Mouse (Mus musculus): ENCODE results near the gene Anxa11. TPM values are rescaled to one million over a fixed set of nuclear protein-coding genes. Genes with fewer than 3 reads are reported as not detected.

The Anxa11 gene
- total and polyA plus RNA-seq, 3 experiments, result 7.6 to 40.5 TPM; not detected in 1

- H3K27me3 ChIP-seq (ENCODE audit: control insufficient read depth in 1 of 2, insufficient read depth in 2 of 2, low read length in 2 of 2), result no peaks in the 10 kb centered on the region
- peak overlapping the region; percentile 46 to 49 for H3K4me3 ChIP-seq (ENCODE audit: control insufficient read depth in 1 of 2, insufficient read depth in 1 of 2, low read depth in 2 of 2, low read length in 2 of 2)
- peak; percentile 81 for DNase-seq (ENCODE audit: low read depth, low spot score)
- peak overlapping the region; percentile 11 for H3K27ac ChIP-seq (ENCODE audit: control insufficient read depth, low read depth, low read length)
- H3K9me3 ChIP-seq (replicated peaks; ENCODE audit: insufficient read depth, low read length), result no peaks in the 10 kb centered on the region
- peaks cover 0 to 27% of the 10 kb centered on the region in 2 experiments; a peak in 2 of 4 replicates for H3K36me3 ChIP-seq (ENCODE audit: control insufficient read depth in 1 of 2, insufficient read depth in 2 of 2, low read length in 2 of 2)
- H3K4me1 ChIP-seq (ENCODE audit: control insufficient read depth in 1 of 2, insufficient read depth in 2 of 2, low read length in 2 of 2), result peaks cover 22 to 38% of the 10 kb centered on the region in 2 experiments
- H3K79me2 ChIP-seq (ENCODE audit: control insufficient read depth, insufficient read depth, low read length, poor library complexity), result no peaks in the 10 kb centered on the region
- peak; percentile 27; the same call in 1 of the 2 replicates for TF ChIP-seq USF1 (IDR thresholded peaks at IDR 0.05; ENCODE audit: low read depth, low read length)
- peak; percentile 51; the same call in 1 of the 2 replicates for TF ChIP-seq SIN3A (IDR thresholded peaks at IDR 0.05; ENCODE audit: low read length)
- TF ChIP-seq MAFK (IDR thresholded peaks at IDR 0.05; ENCODE audit: borderline replicate concordance, low read depth, low read length), result peak; percentile 69; the same call in 1 of the 2 replicates
- peak; percentile 8; the same call in 1 of the 2 replicates for TF ChIP-seq BHLHE40 (IDR thresholded peaks at IDR 0.05; ENCODE audit: borderline replicate concordance, low read depth, low read length)
- TF ChIP-seq RCOR1 (IDR thresholded peaks at IDR 0.05; ENCODE audit: low read depth, low read length), result 0 out of 2 replicates have a peak, but pooled peaks have one; percentile 13
- TF ChIP-seq CTCF (IDR thresholded peaks at IDR 0.05 in 2 of 3, conservative IDR thresholded peaks at IDR 0.05 in 1 of 3; ENCODE audit: control insufficient read depth in 1 of 3, insufficient read depth in 1 of 3, low read depth in 2 of 3, low read length in 3 of 3, poor library complexity in 1 of 3, severe bottlenecking in 1 of 3), result no peak
- peak; percentile 81 for TF ChIP-seq GATA1 (IDR thresholded peaks at IDR 0.05; ENCODE audit: low read depth, low read length)
- no peak for TF ChIP-seq MYC (IDR thresholded peaks at IDR 0.05; ENCODE audit: low read depth, low read length)
- TF ChIP-seq SMC3 (IDR thresholded peaks at IDR 0.05; ENCODE audit: low read depth, low read length), result no peak
- 0 out of 2 replicates have a peak, but pooled peaks have one; percentile 27 for TF ChIP-seq TCF12 (IDR thresholded peaks at IDR 0.05; ENCODE audit: low read depth, low read length)
- TF ChIP-seq E2F4 (IDR thresholded peaks at IDR 0.05; ENCODE audit: borderline replicate concordance, low read depth, low read length), result no peak
- TF ChIP-seq ETS1 (IDR thresholded peaks at IDR 0.05; ENCODE audit: low read depth, low read length), result peak; percentile 85
- H3K9ac ChIP-seq (ENCODE audit: control insufficient read depth, low read depth, low read length, poor library complexity, severe bottlenecking), result peak overlapping the region; percentile 2; the same call in 1 of the 2 replicates
Observed at GRCm38 (mm10) chr14:25855241-25855885, 13.4 kb downstream of the Anxa11 start.

- DNase-seq (ENCODE audit: low read depth, low spot score), result peak; percentile 72
- Histone ChIP-seq H3K27me3 (ENCODE audit: control insufficient read depth in 1 of 2, insufficient read depth in 2 of 2, low read length in 2 of 2) (no peaks in the 10 kb centered on the region), H3K9ac (ENCODE audit: control insufficient read depth, low read depth, low read length, poor library complexity, severe bottlenecking) (no peak overlapping the region), H3K36me3 (ENCODE audit: control insufficient read depth in 1 of 2, insufficient read depth in 2 of 2, low read length in 2 of 2) (peaks cover 0 to 37% of the 10 kb centered on the region in 2 experiments; a peak in 2 of 4 replicates), H3K79me2 (ENCODE audit: control insufficient read depth, insufficient read depth, low read length, poor library complexity) (no peaks in the 10 kb centered on the region), H3K9me3 (replicated peaks; ENCODE audit: insufficient read depth, low read length) (no peaks in the 10 kb centered on the region), H3K4me3 (ENCODE audit: control insufficient read depth in 1 of 2, insufficient read depth in 1 of 2, low read depth in 2 of 2, low read length in 2 of 2) (no peak overlapping the region), H3K4me1 (ENCODE audit: control insufficient read depth in 1 of 2, insufficient read depth in 2 of 2, low read length in 2 of 2) (peaks cover 30 to 53% of the 10 kb centered on the region in 2 experiments), H3K27ac (ENCODE audit: control insufficient read depth, low read depth, low read length) (peak overlapping the region; percentile 0)
- no peak for TF ChIP-seq GABPA (IDR thresholded peaks at IDR 0.05; ENCODE audit: low read depth, low read length)
- TF ChIP-seq GATA1 (IDR thresholded peaks at IDR 0.05; ENCODE audit: low read depth, low read length), result peak; percentile 40; the same call in 1 of the 2 replicates
Observed at GRCm38 (mm10) chr14:25857168-25857621, 15.2 kb downstream of the Anxa11 start.

Measured in MEL (cell line).